Mouse (Mus musculus): ENCODE results near the gene Smap2.

GRCm38 (mm10) chr4:120974711-120975427, 42.2 kb downstream of the Smap2 start:
- TF ChIP-seq CTCF (IDR thresholded peaks at IDR 0.05; ENCODE audit: borderline replicate concordance, extremely low read depth, insufficient read depth, insufficient read length) = no peak
- no peak for TF ChIP-seq POLR2A (IDR thresholded peaks at IDR 0.05; ENCODE audit: borderline replicate concordance, extremely low read depth, insufficient read depth, insufficient read length, poor library complexity, severe bottlenecking)

All from brain, embryonic 14.5 days (tissue).